Mouse (Mus musculus) hindbrain, postnatal 0 days (tissue): ENCODE data around the gene Gm13288. TPM values are rescaled to one million over a fixed set of nuclear protein-coding genes. Genes with fewer than 3 reads are reported as not detected.
"Not testable (repeated sequence)": the region's sequence is repeated elsewhere in the genome, so short reads cannot be mapped to it uniquely, and the experiment has no call there.

ENCODE experiments used
- ATAC-seq: fragments of 200-750 bp; cut with Nextera tagmentation; 2 replicates; pipeline ENCODE4 v1.8.0; 2017; ENCODE audit warnings: mild to moderate bottlenecking, moderate TSS enrichment, moderate library complexity
- DNase-seq: peaks from one replicate; pipeline ENCODE4 v3.0.0-alpha.2; 2015; ENCODE audit warnings: low spot score
- H3K27ac ChIP-seq: fragments of 300-500 bp; sonication (generic); 2 replicates; pipeline ENCODE4 v1.5.1; 2014; ENCODE audit warnings: mild to moderate bottlenecking
- H3K27me3 ChIP-seq: fragments of 300-500 bp; sonication (generic); 2 replicates; pipeline ENCODE4 v1.6.1; 2014; ENCODE audit warnings: low read length, mixed read lengths; ENCODE audit not compliant: insufficient read depth
- H3K36me3 ChIP-seq: fragments of 300-500 bp; sonication (generic); 2 replicates; pipeline ENCODE4 v1.6.1; 2014; ENCODE audit warnings: low read length, mixed read lengths; ENCODE audit not compliant: insufficient read depth
- H3K4me1 ChIP-seq: fragments of 300-500 bp; sonication (generic); 2 replicates; pipeline ENCODE4 v1.6.1; 2014; ENCODE audit warnings: antibody characterized with exemption, low read length, mixed read lengths; ENCODE audit not compliant: insufficient read depth
- H3K4me2 ChIP-seq: fragments of 300-500 bp; sonication (generic); 2 replicates; pipeline ENCODE4 v1.6.1; 2014; ENCODE audit warnings: low read depth, mild to moderate bottlenecking, low read length, moderate library complexity, mixed read lengths
- H3K4me3 ChIP-seq: fragments of 300-500 bp; sonication (generic); 2 replicates; pipeline ENCODE4 v1.5.1; 2014; ENCODE audit warnings: low read length
- H3K9ac ChIP-seq: fragments of 300-500 bp; sonication (generic); replicated peaks from 2 replicates; pipeline ENCODE4 v1.6.1; 2014; ENCODE audit warnings: mild to moderate bottlenecking, low read length, moderate library complexity, mixed read lengths
- H3K9me3 ChIP-seq: fragments of 300-500 bp; sonication (generic); 2 replicates; pipeline ENCODE4 v1.6.1; 2016; ENCODE audit warnings: low read length, mixed read lengths
- CTCF ChIP-seq: IDR thresholded peaks from 2 replicates; pipeline ENCODE4 v1.5.1; 2016; ENCODE audit warnings: antibody characterized with exemption, control low read depth, low read depth
- WGBS: fragments of 180-500 bp; shearing (Covaris S2); extraction: QIAGEN DNeasy Blood & Tissue Kit; methylation state at CpG from one replicate; pipeline ENCODE4 v1.1.7; 2014; 5-methylcytosine and 5-hydroxymethylcytosine counted together
- polyA plus RNA-seq: library from polyadenylated mRNA; unstranded; fragments of >200 nt; fragmentation: Nextera tagmentation; extraction: Ambion mirVana; gene quantifications from 2 replicates; pipeline ENCODE4 v1.2.1, GENCODE M21; 2015
- total RNA-seq: library from RNA; depleted of rRNA; stranded (reverse); fragments of >200 nt; gene quantifications from 2 replicates; pipeline ENCODE4 v1.2.3, GENCODE M21; 2014

Gene Gm13288
- total and polyA plus RNA-seq, 2 experiments from 2014 or later: not detected

GRCm38 (mm10) chr4:88815928-88816327 is 10.6 kb downstream of the Gm13288 start, which contains the start of gene Ifna7:
Gene Ifna7, plus strand, starts transcription at chr4:88816228.
- H3K4me3 ChIP-seq: no peak within 1 kb of the TSS
- no peak for ATAC-seq
- no peaks in the 10 kb centered on the region for H3K27me3 ChIP-seq
- no peak for TF ChIP-seq CTCF
- H3K36me3 ChIP-seq: no peaks in the 10 kb centered on the region
- DNase-seq: no peak
- no peak within 1 kb of the TSS for H3K9ac ChIP-seq
- no peak within 1 kb of the TSS for H3K27ac ChIP-seq
- 67% methylated on average over 3 of the region's 3 CpGs for WGBS
- no peaks in the 10 kb centered on the region for H3K4me1 ChIP-seq
- no peaks in the 10 kb centered on the region for H3K9me3 ChIP-seq
- no peak within 1 kb of the TSS for H3K4me2 ChIP-seq

GRCm38 (mm10) chr4:88819659-88820058 is 14.3 kb downstream of the Gm13288 start, which contains the start of gene Ifna11:
Gene Ifna11, plus strand, starts transcription at chr4:88819959.
- Histone ChIP-seq H3K4me2 (no peak within 1 kb of the TSS), H3K36me3 (no peaks in the 10 kb centered on the region), H3K9ac (no peak within 1 kb of the TSS), H3K4me1 (no peaks in the 10 kb centered on the region), H3K4me3 (no peak within 1 kb of the TSS), H3K9me3 (no peaks in the 10 kb centered on the region), H3K27me3 (no peaks in the 10 kb centered on the region), H3K27ac (no peak within 1 kb of the TSS)
- no peak for DNase-seq
- no peak for TF ChIP-seq CTCF
- WGBS: 89% methylated on average over 1 of the region's 1 CpGs
- ATAC-seq: no peak

DNA sequence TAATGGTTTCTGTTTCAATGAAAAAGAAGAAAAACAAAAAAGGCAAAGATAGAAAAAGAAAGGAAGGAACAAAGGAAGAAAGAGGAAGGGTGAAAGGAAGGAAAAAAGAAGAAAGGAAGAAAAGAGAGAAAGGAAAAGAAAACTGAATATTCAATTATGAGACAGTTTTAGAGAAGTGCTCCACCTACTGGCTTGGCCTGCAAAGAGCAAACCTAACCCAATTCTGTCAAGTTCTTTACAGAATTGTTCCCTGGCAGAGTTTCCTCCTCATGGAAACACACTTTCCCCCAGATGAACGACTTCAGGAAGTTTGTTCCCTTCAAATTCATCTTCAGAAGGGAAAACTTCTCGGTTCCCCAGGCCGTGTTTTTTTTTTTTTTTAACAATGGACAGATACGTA is 17.7 kb downstream of the Gm13288 start:
- DNase-seq (peak; percentile 53), ATAC-seq (no peak)
- Histone ChIP-seq H3K9me3 (no peaks in the 10 kb centered on the region), H3K27ac (no peak overlapping the region), H3K4me3 (no peak overlapping the region), H3K4me1 (no peaks in the 10 kb centered on the region), H3K9ac (no peak overlapping the region), H3K4me2 (no peak overlapping the region), H3K36me3 (no peaks in the 10 kb centered on the region), H3K27me3 (no peaks in the 10 kb centered on the region)
- 21% methylated on average over 4 of the region's 4 CpGs for WGBS
- TF ChIP-seq CTCF: peak; percentile 67

DNA sequence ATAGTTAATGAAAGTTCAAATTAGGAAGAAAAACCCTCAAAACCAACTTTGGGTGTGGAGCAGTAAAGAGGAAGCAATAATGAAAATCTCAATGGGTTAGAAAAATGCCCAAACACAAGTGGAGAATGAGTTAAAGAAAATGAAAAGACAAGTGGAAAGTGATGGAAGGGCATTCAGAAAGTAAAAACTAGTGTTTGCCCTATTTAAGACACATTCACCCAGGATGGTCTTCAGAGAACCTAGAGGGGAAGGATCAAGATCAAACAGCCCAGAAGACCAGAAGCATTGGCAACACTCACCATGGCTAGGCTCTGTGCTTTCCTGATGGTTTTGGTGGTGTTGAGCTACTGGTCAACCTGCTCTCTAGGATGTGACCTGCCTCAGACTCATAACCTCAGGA is 21.8 kb downstream of the Gm13288 start, which contains the start of gene Ifna6:
TSS of gene Ifna6 (plus strand) at position 301 of the 400 bp plus-strand sequence.
- not testable (repeated sequence) for H3K36me3 ChIP-seq, H3K4me3 ChIP-seq, H3K9me3 ChIP-seq, H3K4me2 ChIP-seq, H3K27ac ChIP-seq, H3K4me1 ChIP-seq, H3K9ac ChIP-seq, H3K27me3 ChIP-seq, ATAC-seq, DNase-seq

DNA sequence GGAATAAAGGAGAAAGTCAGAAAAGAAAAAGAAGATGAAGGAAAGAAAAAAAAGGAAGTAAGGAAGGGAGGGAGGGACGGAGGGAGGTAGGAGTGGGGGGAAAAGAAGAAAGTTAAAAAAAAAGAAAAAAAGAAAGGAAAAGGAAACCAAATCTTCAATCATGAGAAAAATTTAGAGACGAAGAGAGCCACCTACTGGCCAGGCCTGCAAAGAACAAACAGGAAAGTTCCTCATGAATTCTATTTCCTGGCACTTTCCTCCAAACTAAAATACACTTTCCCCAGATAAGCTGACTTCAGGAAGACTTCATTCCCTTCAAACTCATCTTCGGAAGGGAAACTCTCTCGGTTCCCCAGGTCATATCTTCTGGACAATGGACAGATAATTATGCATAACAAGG is 25.2 kb downstream of the Gm13288 start:
- DNase-seq: peak; percentile 36
- H3K9ac ChIP-seq: no peak overlapping the region
- no peaks in the 10 kb centered on the region for H3K9me3 ChIP-seq
- H3K4me1 ChIP-seq: no peaks in the 10 kb centered on the region
- no peak overlapping the region for H3K4me2 ChIP-seq
- no peaks in the 10 kb centered on the region for H3K36me3 ChIP-seq
- no peak overlapping the region for H3K4me3 ChIP-seq
- ATAC-seq: no peak
- H3K27me3 ChIP-seq: no peaks in the 10 kb centered on the region
- 23% methylated on average over 4 of the region's 4 CpGs for WGBS
- peak; percentile 62 for TF ChIP-seq CTCF
- no peak overlapping the region for H3K27ac ChIP-seq

DNA sequence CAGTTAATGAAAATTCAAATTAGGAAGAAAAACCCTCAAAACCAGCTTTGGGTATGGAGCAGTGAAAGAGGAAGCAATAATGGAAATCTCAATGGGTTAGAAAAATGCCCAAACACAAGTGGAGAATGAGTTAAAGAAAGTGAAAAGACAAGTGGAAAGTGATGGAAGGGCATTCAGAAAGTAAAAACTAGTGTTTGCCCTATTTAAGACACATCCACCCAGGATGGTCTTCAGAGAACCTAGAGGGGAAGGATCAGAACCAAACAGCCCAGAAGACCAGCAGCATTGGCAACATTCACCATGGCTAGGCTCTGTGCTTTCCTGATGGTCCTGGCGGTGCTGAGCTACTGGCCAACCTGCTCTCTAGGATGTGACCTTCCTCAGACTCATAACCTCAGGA is 29.9 kb downstream of the Gm13288 start, which contains the start of gene Ifna5:
TSS of gene Ifna5 (plus strand) at position 301 of the 400 bp plus-strand sequence.
- ATAC-seq, H3K9me3 ChIP-seq, H3K4me1 ChIP-seq, H3K4me2 ChIP-seq, DNase-seq, H3K27ac ChIP-seq, H3K36me3 ChIP-seq, H3K4me3 ChIP-seq, H3K9ac ChIP-seq, H3K27me3 ChIP-seq: not testable (repeated sequence)
- 82% methylated on average over 1 of the region's 1 CpGs for WGBS

DNA sequence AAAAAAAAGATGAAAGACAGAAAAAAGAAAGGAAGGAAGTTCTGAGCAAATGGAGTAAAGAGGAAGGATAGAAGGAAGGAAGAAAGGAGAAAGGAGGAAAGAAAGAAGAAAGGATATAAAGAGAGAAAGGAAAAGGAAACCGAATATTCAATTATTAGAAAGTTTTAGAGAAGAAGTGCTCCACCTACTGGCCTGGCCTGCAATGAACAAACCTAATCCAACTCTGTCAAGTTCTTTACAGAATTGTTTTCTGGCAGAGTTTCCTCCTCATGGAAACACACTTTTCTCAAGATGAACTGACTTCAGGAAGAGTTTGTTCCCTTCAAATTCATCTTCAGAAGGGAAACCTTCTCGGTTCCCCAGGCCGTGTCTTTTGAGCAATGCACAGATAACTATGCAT is 33.5 kb downstream of the Gm13288 start:
- no peaks in the 10 kb centered on the region for H3K9me3 ChIP-seq
- H3K36me3 ChIP-seq: no peaks in the 10 kb centered on the region
- H3K4me2 ChIP-seq: no peak overlapping the region
- ATAC-seq (no peak), DNase-seq (peak; percentile 39)
- WGBS: 44% methylated on average over 3 of the region's 3 CpGs
- H3K27ac ChIP-seq: no peak overlapping the region
- H3K4me1 ChIP-seq: no peaks in the 10 kb centered on the region
- no peak overlapping the region for H3K9ac ChIP-seq
- TF ChIP-seq CTCF: peak; percentile 60
- no peak overlapping the region for H3K4me3 ChIP-seq
- no peaks in the 10 kb centered on the region for H3K27me3 ChIP-seq
